Mouse (Mus musculus) kidney, embryonic 14.5 days (tissue): ENCODE data around the gene As3mt. TPM values are rescaled to one million over a fixed set of nuclear protein-coding genes. Genes with fewer than 3 reads are reported as not detected.

ENCODE experiments used
- ATAC-seq: fragments of 200-750 bp; cut with Nextera tagmentation; 2 replicates; pipeline ENCODE4 v1.8.0; 2017; ENCODE audit warnings: moderate number of reproducible peaks, mild to moderate bottlenecking, moderate TSS enrichment, moderate library complexity; ENCODE audit not compliant: low FRiP score, low TSS enrichment
- H3K27ac ChIP-seq: fragments of 300-500 bp; sonication (generic); 2 replicates; pipeline ENCODE4 v1.5.1; 2014; ENCODE audit warnings: low read depth, mild to moderate bottlenecking, low read length, moderate library complexity, mixed read lengths
- H3K27me3 ChIP-seq: fragments of 300-500 bp; sonication (generic); 2 replicates; pipeline ENCODE4 v1.6.1; 2014; ENCODE audit warnings: mild to moderate bottlenecking, low read length; ENCODE audit not compliant: control insufficient read depth, insufficient read depth
- H3K36me3 ChIP-seq: fragments of 300-500 bp; sonication (generic); 2 replicates; pipeline ENCODE4 v1.6.1; 2014; ENCODE audit warnings: low read length, mixed read lengths; ENCODE audit not compliant: control insufficient read depth, insufficient read depth
- H3K4me1 ChIP-seq: fragments of 300-500 bp; sonication (generic); 2 replicates; pipeline ENCODE4 v1.6.1; 2014; ENCODE audit warnings: low read length, mixed read lengths; ENCODE audit not compliant: control insufficient read depth, insufficient read depth
- H3K4me2 ChIP-seq: fragments of 300-500 bp; sonication (generic); replicated peaks from 2 replicates; pipeline ENCODE4 v1.6.1; 2014; ENCODE audit warnings: low read depth, mild to moderate bottlenecking, low read length
- H3K4me3 ChIP-seq: fragments of 300-500 bp; sonication (generic); 2 replicates; pipeline ENCODE4 v1.5.1; 2014; ENCODE audit warnings: mild to moderate bottlenecking, low read length
- H3K9ac ChIP-seq: fragments of 300-500 bp; sonication (generic); 2 replicates; pipeline ENCODE4 v1.6.1; 2014; ENCODE audit warnings: low read depth, mild to moderate bottlenecking, low read length, moderate library complexity
- H3K9me3 ChIP-seq: fragments of 300-500 bp; sonication (generic); 2 replicates; pipeline ENCODE4 v1.6.1; 2016; ENCODE audit warnings: low read length; ENCODE audit not compliant: control insufficient read depth
- WGBS: fragments of 180-500 bp; shearing (Covaris S2); extraction: QIAGEN DNeasy Blood & Tissue Kit; methylation state at CpG from one replicate; pipeline ENCODE4 v1.1.7; 2014; 5-methylcytosine and 5-hydroxymethylcytosine counted together
- polyA plus RNA-seq: library from polyadenylated mRNA; unstranded; fragments of >200 nt; fragmentation: Nextera tagmentation; extraction: Ambion mirVana; gene quantifications from 2 replicates; pipeline ENCODE4 v1.2.1, GENCODE M21; 2014

As3mt gene
- polyA plus RNA-seq, 1 experiment from 2014 or later: 39.0 TPM

- 92% methylated on average over 5 of the region's 5 CpGs for WGBS
- ATAC-seq: no peak
- no peak overlapping the region for H3K9ac ChIP-seq
- no peak overlapping the region for H3K4me2 ChIP-seq
- H3K4me3 ChIP-seq: no peak overlapping the region
- H3K9me3 ChIP-seq: no peaks in the 10 kb centered on the region
- H3K36me3 ChIP-seq: no peaks in the 10 kb centered on the region
- H3K4me1 ChIP-seq: no peaks in the 10 kb centered on the region
- no peaks in the 10 kb centered on the region for H3K27me3 ChIP-seq
- no peak overlapping the region for H3K27ac ChIP-seq
These were observed 37.5 kb upstream of the As3mt start for GRCm38 (mm10) chr19:46669802-46670201.

DNA sequence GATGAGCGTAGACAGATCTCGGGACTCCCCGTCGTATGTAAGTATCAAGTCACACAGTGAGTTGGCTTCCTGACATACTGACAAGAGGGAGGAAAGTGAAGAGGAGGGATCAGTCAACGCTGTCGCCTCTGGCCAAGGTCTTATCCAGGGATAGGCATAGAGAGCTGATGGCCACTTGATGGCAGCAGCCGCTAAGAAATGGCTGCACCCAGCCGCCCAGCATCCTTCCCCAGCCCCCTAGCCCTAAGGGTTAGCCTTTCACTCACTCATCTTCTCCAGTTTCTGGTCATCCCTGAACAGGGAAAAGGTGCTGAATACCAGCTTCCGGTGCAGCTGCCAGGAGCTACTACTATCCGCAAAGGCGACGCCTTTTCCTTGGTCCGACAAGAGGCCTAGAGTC is 36.6 kb upstream of the As3mt start:
- Histone ChIP-seq H3K36me3 (no peaks in the 10 kb centered on the region), H3K4me1 (no peaks in the 10 kb centered on the region), H3K4me3 (no peak overlapping the region), H3K27ac (no peak overlapping the region), H3K4me2 (no peak overlapping the region), H3K9me3 (no peaks in the 10 kb centered on the region), H3K9ac (no peak overlapping the region), H3K27me3 (no peaks in the 10 kb centered on the region)
- 25% methylated on average over 13 of the region's 13 CpGs for WGBS
- peak; percentile 89 for ATAC-seq

GRCm38 (mm10) chr19:46672766-46673418 is 34.4 kb upstream of the As3mt start, which contains the start of gene Cyp17a1:
Gene Cyp17a1 (minus strand): TSS chr19:46673172.
- Histone ChIP-seq H3K4me1 (no peaks in the 10 kb centered on the region), H3K4me3 (no peak within 1 kb of the TSS), H3K36me3 (no peaks in the 10 kb centered on the region), H3K27me3 (no peaks in the 10 kb centered on the region), H3K9ac (no peak within 1 kb of the TSS), H3K9me3 (no peaks in the 10 kb centered on the region), H3K27ac (no peak within 1 kb of the TSS), H3K4me2 (no peak within 1 kb of the TSS)
- no peak for ATAC-seq
- WGBS: 47% methylated on average over 5 of the region's 5 CpGs

DNA sequence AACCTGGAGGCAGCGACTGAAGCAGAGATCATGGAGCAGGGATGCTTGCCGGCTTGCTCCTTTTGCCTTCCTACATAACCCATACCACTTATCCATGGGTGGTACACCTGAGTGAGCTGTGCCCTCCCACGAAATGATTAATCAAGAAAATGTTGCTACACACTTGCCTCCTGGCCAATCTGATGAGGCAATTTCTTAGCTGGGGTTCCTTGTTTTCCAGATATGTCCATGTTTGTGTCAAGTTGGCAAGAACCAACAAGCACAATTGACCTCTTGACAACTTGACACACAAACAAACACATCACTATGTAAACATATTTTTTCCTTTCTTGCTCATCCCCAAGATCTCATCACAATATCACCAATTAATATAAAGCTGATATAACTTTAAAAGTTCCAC is 31.6 kb upstream of the As3mt start:
- 61% methylated on average over 3 of the region's 3 CpGs for WGBS
- H3K4me3 ChIP-seq: no peak overlapping the region
- H3K9me3 ChIP-seq: no peaks in the 10 kb centered on the region
- H3K36me3 ChIP-seq: no peaks in the 10 kb centered on the region
- no peaks in the 10 kb centered on the region for H3K27me3 ChIP-seq
- no peak for ATAC-seq
- H3K4me1 ChIP-seq: no peaks in the 10 kb centered on the region
- H3K4me2 ChIP-seq: no peak overlapping the region
- no peak overlapping the region for H3K9ac ChIP-seq
- H3K27ac ChIP-seq: no peak overlapping the region

DNA sequence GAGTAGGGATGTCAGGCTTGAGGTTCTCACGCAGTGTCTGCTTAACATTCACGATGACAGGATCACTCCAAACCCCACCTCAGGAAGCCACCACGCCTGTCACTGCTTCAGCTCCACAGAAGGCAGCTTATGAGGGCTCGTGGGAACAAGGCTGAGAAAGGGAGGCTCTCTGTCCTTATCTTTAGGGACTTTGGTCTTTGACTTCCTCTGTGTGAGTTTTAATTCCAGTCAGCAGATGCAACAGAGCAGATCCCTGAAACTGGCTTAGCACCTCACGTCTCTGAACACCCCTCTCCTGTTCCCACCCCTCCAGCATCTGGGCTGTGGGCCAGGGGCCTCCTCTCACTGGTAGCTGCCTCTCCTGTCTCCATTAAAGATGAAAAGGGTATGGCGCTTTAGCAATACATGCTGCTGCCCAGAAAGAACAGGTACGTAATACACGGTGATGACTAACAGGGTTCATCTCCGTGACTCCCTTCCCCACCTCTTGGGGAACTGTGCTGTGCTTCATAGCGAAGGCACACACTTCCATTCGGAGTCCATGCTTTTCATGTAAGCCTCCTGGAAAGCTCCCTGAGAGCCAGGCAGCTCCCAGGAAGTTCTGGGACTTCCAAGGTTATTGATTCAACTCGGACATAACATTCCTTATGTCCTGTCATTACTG is 27.4 kb upstream of the As3mt start:
- Histone ChIP-seq H3K36me3 (no peaks in the 10 kb centered on the region), H3K9ac (no peak overlapping the region), H3K4me3 (no peak overlapping the region), H3K27me3 (no peaks in the 10 kb centered on the region), H3K9me3 (no peaks in the 10 kb centered on the region), H3K4me2 (no peak overlapping the region), H3K4me1 (no peaks in the 10 kb centered on the region), H3K27ac (no peak overlapping the region)
- ATAC-seq: no peak
- WGBS: 65% methylated on average over 12 of the region's 12 CpGs

GRCm38 (mm10) chr19:46689460-46690372 is 17.5 kb upstream of the As3mt start, which contains the start of gene Borcs7:
Gene Borcs7 (plus strand): TSS chr19:46689906.
- 3% methylated on average over 44 of the region's 44 CpGs for WGBS
- Histone ChIP-seq H3K27me3 (no peaks in the 10 kb centered on the region), H3K9me3 (no peaks in the 10 kb centered on the region), H3K36me3 (no peaks in the 10 kb centered on the region), H3K4me2 (peak within 1 kb of the TSS; percentile 52), H3K4me3 (peak within 1 kb of the TSS; percentile 60), H3K27ac (no peak within 1 kb of the TSS; the same call in 1 of the 2 replicates), H3K9ac (peak within 1 kb of the TSS; percentile 68), H3K4me1 (peaks cover 6% of the 10 kb centered on the region; the same call in 1 of the 2 replicates)
- ATAC-seq: peak; percentile 95

DNA sequence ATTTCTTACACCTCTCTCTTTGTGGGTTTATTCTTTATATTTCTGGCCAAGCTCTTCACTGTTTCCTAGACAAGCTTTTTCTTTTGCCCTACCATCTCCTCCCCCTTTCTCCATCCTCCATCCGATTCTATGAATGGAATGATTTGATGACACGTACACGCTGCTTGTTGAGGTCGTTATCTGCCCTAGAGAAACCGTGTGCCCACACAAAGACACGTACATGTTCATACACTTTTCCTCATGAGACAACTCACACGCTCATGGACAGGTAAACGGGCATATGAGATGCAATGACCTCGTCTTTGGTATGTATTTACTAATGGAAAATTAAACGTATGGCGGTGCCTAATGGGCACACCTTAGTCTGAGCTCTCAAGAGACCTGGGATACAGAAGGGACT is 16.9 kb upstream of the As3mt start:
- H3K4me1 ChIP-seq: peaks cover 6% of the 10 kb centered on the region; the same call in 1 of the 2 replicates
- peak overlapping the region; percentile 52 for H3K4me2 ChIP-seq
- H3K36me3 ChIP-seq: no peaks in the 10 kb centered on the region
- no peak for ATAC-seq
- peak overlapping the region; percentile 60 for H3K4me3 ChIP-seq
- 80% methylated on average over 11 of the region's 11 CpGs for WGBS
- no peaks in the 10 kb centered on the region for H3K27me3 ChIP-seq
- peak overlapping the region; percentile 68 for H3K9ac ChIP-seq
- H3K27ac ChIP-seq: no peak overlapping the region
- H3K9me3 ChIP-seq: no peaks in the 10 kb centered on the region

DNA sequence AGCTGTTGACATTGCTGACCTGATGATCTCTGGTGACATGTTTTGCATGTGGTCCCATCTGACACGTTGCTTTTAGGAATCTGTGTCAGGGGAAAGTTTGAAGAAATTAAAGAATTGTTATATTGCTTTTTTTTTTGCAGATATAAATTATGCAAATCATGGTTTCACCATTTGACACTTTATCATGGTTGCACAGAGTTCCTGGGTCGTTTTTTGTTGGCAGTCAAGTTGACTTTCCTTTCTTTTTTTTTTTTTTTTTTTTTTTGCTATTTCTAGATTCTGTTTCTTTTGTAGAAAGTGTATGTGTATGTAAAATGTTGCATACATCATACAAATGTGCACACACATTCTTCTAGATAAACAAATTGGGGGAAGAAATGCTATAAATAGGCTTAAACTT is 16.2 kb upstream of the As3mt start:
- WGBS: 79% methylated on average over 2 of the region's 2 CpGs
- Histone ChIP-seq H3K27ac (no peak overlapping the region), H3K4me2 (no peak overlapping the region), H3K9ac (no peak overlapping the region), H3K9me3 (no peaks in the 10 kb centered on the region), H3K27me3 (no peaks in the 10 kb centered on the region), H3K36me3 (no peaks in the 10 kb centered on the region), H3K4me1 (peaks cover 6% of the 10 kb centered on the region; the same call in 1 of the 2 replicates), H3K4me3 (no peak overlapping the region)
- ATAC-seq: no peak
